Mouse (Mus musculus) left cerebral cortex, adult 8-10 months (tissue): ENCODE results near the gene Pcbp3. TPM values are rescaled to one million over a fixed set of nuclear protein-coding genes. Genes with fewer than 3 reads are reported as not detected.

ENCODE experiments used
- total RNA-seq, 4 experiments: library from RNA; stranded (reverse); gene quantifications; 2 replicates each; pipeline ENCODE4 v1.2.4; 2022

Pcbp3 gene
- total RNA-seq, 4 experiments from 2014 or later: 62.1 to 75.2 (median 68.7) TPM

Other genes starting within 250 kb of the Pcbp3 start
- 10 to 100 TPM; 48.8 to 56.0 (median 51.9) TPM for gene Col6a1, start 235.7 kb downstream of the Pcbp3 start, total RNA-seq
- gene Slc19a1, start 70.4 kb upstream of the Pcbp3 start, total RNA-seq: 10 to 100 TPM; 20.0 to 24.7 (median 22.1) TPM
- gene Col18a1, start 204.7 kb upstream of the Pcbp3 start, total RNA-seq: 1 to 10 TPM; 4.1 to 4.6 (median 4.1) TPM